Mouse (Mus musculus): Measurements from ENCODE around the gene Mrgbp.

DNA sequence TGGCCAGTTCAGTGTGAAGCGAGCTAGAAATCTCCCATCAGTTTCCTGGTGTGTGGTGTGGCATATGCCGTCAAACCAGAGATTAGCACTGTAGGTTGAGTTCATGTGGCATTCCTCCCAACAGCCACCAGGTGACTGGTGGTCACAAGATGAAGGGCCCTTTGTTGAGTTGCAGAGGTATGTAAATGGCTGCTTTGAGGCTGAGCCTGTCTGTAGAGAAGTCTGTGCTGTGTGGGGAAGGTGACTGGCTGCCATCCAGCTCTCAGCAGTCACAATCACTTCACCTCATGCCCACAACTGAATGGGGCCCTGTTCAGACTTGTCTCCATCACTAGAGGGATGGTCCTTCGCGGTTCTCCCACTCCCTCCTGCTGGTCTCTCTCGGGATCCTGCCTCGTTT, 23.7 kb downstream of the Mrgbp start:
- TF ChIP-seq E2F4 (IDR thresholded peaks at IDR 0.05; ENCODE audit: borderline replicate concordance, low read depth, low read length) (no peak), GABPA (IDR thresholded peaks at IDR 0.05; ENCODE audit: low read depth, low read length) (no peak), TAL1 (IDR thresholded peaks at IDR 0.05; ENCODE audit: low read length) (no peak), KAT2A (conservative IDR thresholded peaks at IDR 0.05; ENCODE audit: low read depth, low read length) (no peak), USF2 (IDR thresholded peaks at IDR 0.05; ENCODE audit: borderline replicate concordance in 1 of 2, insufficient read depth in 1 of 2, low read depth in 1 of 2, low read length in 2 of 2) (no peak), SMC3 (IDR thresholded peaks at IDR 0.05; ENCODE audit: low read depth, low read length) (no peak), ETS1 (IDR thresholded peaks at IDR 0.05; ENCODE audit: low read depth, low read length) (no peak)
